Mouse (Mus musculus): Measurements from ENCODE around the gene Stambpl1.

DNA sequence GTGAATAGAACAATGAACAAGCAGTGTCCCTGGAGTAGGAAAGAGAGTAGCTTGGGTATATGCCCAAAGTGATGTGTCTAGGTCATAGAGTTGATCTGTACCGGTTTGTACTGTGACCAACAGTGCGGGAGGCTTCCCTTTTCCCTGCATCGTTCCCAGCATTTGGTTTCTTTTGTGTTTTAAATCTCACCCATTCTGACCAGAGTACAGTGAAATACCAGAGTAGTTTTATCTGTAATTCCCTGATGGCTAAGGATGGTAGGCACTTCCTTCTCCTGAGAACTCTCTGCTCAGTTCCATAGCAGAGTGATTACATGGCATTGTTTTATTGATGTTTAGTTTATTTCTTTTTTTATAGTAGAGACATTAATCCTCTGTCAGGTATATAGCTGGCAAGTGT, 30.8 kb downstream of the Stambpl1 start:
- TF ChIP-seq CTCF (IDR thresholded peaks at IDR 0.05; ENCODE audit: low read depth) (no peak), EP300 (IDR thresholded peaks at IDR 0.05; ENCODE audit: low read depth) (no peak)
